Mouse (Mus musculus) liver, postnatal 0 days (tissue): Measurements from ENCODE around the gene Ncbp1.

ENCODE experiments used
- CTCF ChIP-seq: sonication (generic); IDR thresholded peaks from 2 replicates; pipeline ENCODE4 v1.5.1; 2016; ENCODE audit warnings: antibody characterized with exemption, low read depth
- EP300 ChIP-seq: IDR thresholded peaks from 2 replicates; pipeline ENCODE4 v1.6.1; 2016; ENCODE audit warnings: antibody characterized with exemption, low read depth, mild to moderate bottlenecking

- no peak for TF ChIP-seq CTCF
- TF ChIP-seq EP300, result no peak
These were observed 43.8 kb downstream of the Ncbp1 start for GRCm38 (mm10) chr4:46182181-46182580.
